ENCODE assay signal across 8 mouse cellular contexts in the genomic region with DNA sequence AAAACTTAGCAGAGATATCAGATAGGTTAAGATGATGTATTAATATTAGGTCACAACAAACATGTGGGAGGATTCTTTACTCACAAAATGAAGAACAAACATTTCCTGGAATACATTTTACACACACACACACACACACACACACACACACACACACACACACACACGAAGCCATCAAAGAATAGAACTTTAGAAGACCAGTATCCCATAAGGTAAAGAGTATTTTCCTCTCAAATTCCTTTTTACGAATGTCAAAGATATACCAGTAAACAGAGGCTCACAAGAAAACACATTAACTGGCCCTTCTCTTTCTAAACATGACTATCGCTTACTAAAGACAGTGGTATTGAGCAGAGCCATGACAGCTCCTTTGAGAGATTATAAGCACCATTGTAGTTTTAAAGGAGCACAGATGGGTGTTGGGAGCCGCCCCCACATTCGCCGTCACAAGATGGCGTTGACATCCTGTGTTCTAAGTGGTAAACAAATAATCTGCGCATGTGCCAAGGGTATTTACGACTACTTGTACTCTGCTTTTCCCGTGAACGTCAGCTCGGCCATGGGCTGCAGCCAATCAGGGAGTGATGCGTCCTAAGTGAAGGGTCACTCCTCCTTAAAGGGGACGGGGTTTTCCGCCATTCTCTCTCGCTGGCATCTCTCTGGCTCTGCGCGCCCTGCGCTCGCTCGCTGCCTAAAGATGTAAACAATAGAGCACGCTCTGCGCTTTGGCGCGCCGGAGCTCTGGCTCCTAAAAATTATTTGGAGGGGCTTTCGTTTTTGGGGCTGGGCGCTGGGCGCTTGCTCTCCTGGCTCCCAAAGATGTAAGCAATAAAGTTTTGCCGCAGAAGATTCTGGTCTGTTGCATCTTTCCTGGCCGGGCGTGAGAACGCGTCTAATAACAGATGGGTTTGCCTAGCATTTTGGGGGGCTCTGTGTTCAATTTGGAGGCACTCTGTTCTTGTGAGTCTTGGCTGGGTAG.
DNase-seq lines count a peak whose midpoint lies in the region; ATAC-seq lines count a peak whose summit lies in the region.
"Not testable (repeated sequence)": the region's sequence is repeated elsewhere in the genome, so short reads cannot be mapped to it uniquely, and the experiment has no call there.

No protein-coding gene starts in this region.

- not testable (repeated sequence) for H3K27me3 ChIP-seq in forebrain, embryonic 12.5 days; heart, embryonic 16.5 days (ENCODE audit: control insufficient read depth, insufficient read depth, low read length); limb, embryonic 12.5 days

- DNase-seq in B cell, adult 2 months, result peak; percentile 21 to 39
- DNase-seq in cerebellum, adult 18-20 months, result peak; percentile 30 to 31
- DNase-seq in kidney, adult 9 months, result peak; percentile 50
- DNase-seq in retina, adult 2 months (ENCODE audit: low read depth, low spot score), result peak; percentile 46

- H3K9ac ChIP-seq in forebrain, embryonic 12.5 days, result peak overlapping the region; percentile 49
- peak overlapping the region; percentile 62 for H3K9ac ChIP-seq in heart, embryonic 16.5 days (ENCODE audit: low read length)
- H3K9ac ChIP-seq in limb, embryonic 12.5 days (replicated peaks), result peak overlapping the region; percentile 42; the same call in 1 of the 2 replicates

- H3K27ac ChIP-seq in forebrain, embryonic 12.5 days, result not testable (repeated sequence)
- peak overlapping the region; percentile 23 for H3K27ac ChIP-seq in heart, embryonic 16.5 days (ENCODE audit: low read length)
- peak overlapping the region; percentile 29; the same call in 1 of the 2 replicates for H3K27ac ChIP-seq in limb, embryonic 12.5 days

- H3K4me3 ChIP-seq in forebrain, embryonic 12.5 days (replicated peaks), result peak overlapping the region; percentile 42
- peak overlapping the region; percentile 53 for H3K4me3 ChIP-seq in heart, embryonic 16.5 days (ENCODE audit: low read length)
- H3K4me3 ChIP-seq in limb, embryonic 12.5 days (replicated peaks), result peak overlapping the region; percentile 40

- H3K36me3 ChIP-seq in forebrain, embryonic 12.5 days (replicated peaks); heart, embryonic 16.5 days (ENCODE audit: control insufficient read depth, insufficient read depth); limb, embryonic 12.5 days: not testable (repeated sequence)

- not testable (repeated sequence) for H3K9me3 ChIP-seq in forebrain, embryonic 12.5 days; heart, embryonic 16.5 days (replicated peaks; ENCODE audit: control insufficient read depth, low read length); limb, embryonic 12.5 days

- 47% methylated on average over 25 of the region's 34 CpGs for WGBS in forebrain, embryonic 12.5 days
- 49% methylated on average over 20 of the region's 34 CpGs for WGBS in heart, embryonic 16.5 days
- WGBS in limb, embryonic 12.5 days, result 49% methylated on average over 24 of the region's 34 CpGs

- not testable (repeated sequence) for H3K4me1 ChIP-seq in forebrain, embryonic 12.5 days; heart, embryonic 16.5 days (ENCODE audit: control insufficient read depth, insufficient read depth, low read length); limb, embryonic 12.5 days (replicated peaks)

- peak; percentile 67; the same call in 1 of the 2 replicates for ATAC-seq in forebrain, embryonic 12.5 days (ENCODE audit: low FRiP score)
- ATAC-seq in heart, embryonic 16.5 days (replicated peaks; ENCODE audit: extremely low read depth, insufficient read depth, low FRiP score); limb, embryonic 12.5 days (ENCODE audit: insufficient number of reproducible peaks, insufficient read depth, low FRiP score, low TSS enrichment, low read depth): not testable (repeated sequence)
- ATAC-seq in megakaryocyte progenitor cell, adult 5-6 weeks (replicated peaks; ENCODE audit: poor library complexity), result peak; percentile 62

- peak overlapping the region; percentile 52 for H3K4me2 ChIP-seq in forebrain, embryonic 12.5 days
- peak overlapping the region; percentile 64 for H3K4me2 ChIP-seq in heart, embryonic 16.5 days (ENCODE audit: low read depth, low read length)
- peak overlapping the region; percentile 52 for H3K4me2 ChIP-seq in limb, embryonic 12.5 days
